Mouse (Mus musculus) liver, adult 2 months (tissue): ENCODE measurements around the gene Hist1h2bj. TPM values are rescaled to one million over a fixed set of nuclear protein-coding genes. Genes with fewer than 3 reads are reported as not detected.
A peak's percentile ranks its signal among the peaks of the same experiment; 100 is the strongest.
"Not testable (repeated sequence)": the region's sequence is repeated elsewhere in the genome, so short reads cannot be mapped to it uniquely, and the experiment has no call there.

ENCODE experiments used
- DNase-seq: peaks from one replicate; pipeline ENCODE4 v3.0.0-alpha.2; 2011; ENCODE audit warnings: low read depth, low spot score; ENCODE audit errors: extremely low read depth
- H3K27ac ChIP-seq: fragments of 200-500 bp; replicated peaks from 2 replicates; pipeline ENCODE4 v1.5.1; 2012; ENCODE audit warnings: low read depth, mild to moderate bottlenecking, control low read depth, inconsistent platforms, low read length; ENCODE audit not compliant: insufficient read depth
- H3K27me3 ChIP-seq: fragments of 200-500 bp; 2 replicates; pipeline ENCODE4 v1.6.1; 2012; ENCODE audit warnings: mild to moderate bottlenecking, moderate library complexity, low read length, inconsistent platforms; ENCODE audit not compliant: control insufficient read depth, insufficient read depth
- H3K36me3 ChIP-seq: fragments of 200-500 bp; 2 replicates; pipeline ENCODE4 v1.6.1; 2012; ENCODE audit warnings: low read length, inconsistent platforms; ENCODE audit not compliant: control insufficient read depth, insufficient read depth
- H3K4me1 ChIP-seq: fragments of 200-500 bp; 2 replicates; pipeline ENCODE4 v1.6.1; 2011; ENCODE audit warnings: low read length; ENCODE audit not compliant: control insufficient read depth, insufficient read depth
- H3K4me3 ChIP-seq: fragments of 200-500 bp; 2 replicates; pipeline ENCODE4 v1.5.1; 2011; ENCODE audit warnings: low read depth, mild to moderate bottlenecking, control low read depth, low read length, moderate library complexity; ENCODE audit not compliant: insufficient read depth
- H3K79me2 ChIP-seq: fragments of 200-500 bp; 2 replicates; pipeline ENCODE4 v1.6.1; 2012; ENCODE audit warnings: inconsistent platforms, mild to moderate bottlenecking, low read length, moderate library complexity; ENCODE audit not compliant: control insufficient read depth, insufficient read depth
- H3K9ac ChIP-seq: fragments of 200-500 bp; 2 replicates; pipeline ENCODE4 v1.6.1; 2012; ENCODE audit warnings: low read depth, mild to moderate bottlenecking, control low read depth, inconsistent platforms, low read length
- CTCF ChIP-seq: fragments of 200-500 bp; IDR thresholded peaks from 2 replicates; pipeline ENCODE4 v1.5.1; 2011; ENCODE audit warnings: low read depth, low read length, control low read depth
- POLR2A ChIP-seq: fragments of 200-500 bp; IDR thresholded peaks from 2 replicates; pipeline ENCODE4 v1.6.1; 2011; ENCODE audit warnings: low read length, control low read depth; ENCODE audit not compliant: insufficient read depth; ENCODE audit errors: extremely low read depth
- WGBS: fragments of 180-500 bp; shearing (Covaris S2); methylation state at CpG from one replicate; pipeline ENCODE4 v1.1.7; 2018; 5-methylcytosine and 5-hydroxymethylcytosine counted together
- polyA plus RNA-seq: library from polyadenylated mRNA; depleted of rRNA; stranded (reverse); fragments of >200 nt; gene quantifications from 2 replicates; pipeline ENCODE4 v1.2.3, GENCODE M21; 2012
- total RNA-seq: library from RNA; depleted of rRNA; stranded (reverse); fragments of >200 nt; gene quantifications from 2 replicates; pipeline ENCODE4 v1.2.3, GENCODE M21; 2014

Gene Hist1h2bj
- total and polyA plus RNA-seq, 2 experiments = 10.7 TPM; not detected in 1

- no peak overlapping the region for H3K27ac ChIP-seq
- TF ChIP-seq CTCF (no peak), POLR2A (no peak)
- no peak overlapping the region for H3K4me3 ChIP-seq
- H3K36me3 ChIP-seq = no peaks in the 10 kb centered on the region
- no peaks in the 10 kb centered on the region for H3K79me2 ChIP-seq
- 58% methylated on average over 8 of the region's 8 CpGs for WGBS
- no peaks in the 10 kb centered on the region for H3K27me3 ChIP-seq
- no peak overlapping the region for H3K9ac ChIP-seq
- DNase-seq = no peak
- peaks cover 7% of the 10 kb centered on the region; the same call in 1 of the 2 replicates for H3K4me1 ChIP-seq
These were observed 13.1 kb upstream of the Hist1h2bj start for GRCm38 (mm10) chr13:22029928-22030327.

- H3K4me3 ChIP-seq = no peak overlapping the region
- peak; percentile 59 for TF ChIP-seq CTCF
- no peak for TF ChIP-seq POLR2A
- no peak overlapping the region for H3K9ac ChIP-seq
- no peaks in the 10 kb centered on the region for H3K36me3 ChIP-seq
- no peak overlapping the region for H3K27ac ChIP-seq
- peaks cover 7% of the 10 kb centered on the region; the same call in 1 of the 2 replicates for H3K4me1 ChIP-seq
- H3K27me3 ChIP-seq = no peaks in the 10 kb centered on the region
- DNase-seq = peak; percentile 57
- 4% methylated on average over 4 of the region's 4 CpGs for WGBS
- no peaks in the 10 kb centered on the region for H3K79me2 ChIP-seq
These were observed 12.5 kb upstream of the Hist1h2bj start for GRCm38 (mm10) chr13:22030493-22030892.

- Histone ChIP-seq H3K4me1 (peaks cover 8% of the 10 kb centered on the region; the same call in 1 of the 2 replicates), H3K27ac (peak overlapping the region; percentile 70), H3K4me3 (no peak overlapping the region), H3K9ac (peak overlapping the region; percentile 38; the same call in 1 of the 2 replicates), H3K36me3 (no peaks in the 10 kb centered on the region), H3K27me3 (no peaks in the 10 kb centered on the region), H3K79me2 (no peaks in the 10 kb centered on the region)
- no peak for DNase-seq
- WGBS = 40% methylated on average over 5 of the region's 5 CpGs
- TF ChIP-seq CTCF = no peak
- no peak for TF ChIP-seq POLR2A
These were observed 9.1 kb upstream of the Hist1h2bj start for GRCm38 (mm10) chr13:22033741-22034442.

- Histone ChIP-seq H3K4me1 (peaks cover 8% of the 10 kb centered on the region; the same call in 1 of the 2 replicates), H3K36me3 (no peaks in the 10 kb centered on the region), H3K79me2 (no peaks in the 10 kb centered on the region), H3K9ac (0 out of 2 replicates have a peak overlapping the region, but pooled peaks have one; percentile 48), H3K27me3 (no peaks in the 10 kb centered on the region), H3K4me3 (0 out of 2 replicates have a peak overlapping the region, but pooled peaks have one; percentile 21), H3K27ac (peak overlapping the region; percentile 71)
- WGBS = 2% methylated on average over 14 of the region's 14 CpGs
- DNase-seq = peak; percentile 94
- TF ChIP-seq CTCF (no peak), POLR2A (no peak)
These were observed 8.4 kb upstream of the Hist1h2bj start for GRCm38 (mm10) chr13:22034443-22035266.

- peak within 1 kb of the TSS; percentile 48; the same call in 1 of the 2 replicates for H3K9ac ChIP-seq
- peaks cover 10% of the 10 kb centered on the region; the same call in 1 of the 2 replicates for H3K4me1 ChIP-seq
- H3K36me3 ChIP-seq, H3K79me2 ChIP-seq, H3K27me3 ChIP-seq: not testable (repeated sequence)
- 0 out of 2 replicates have a peak, but pooled peaks have one; percentile 14 for TF ChIP-seq POLR2A
- DNase-seq = peak; percentile 96
- WGBS = under 1% methylated on average over 30 of the region's 69 CpGs
- peak within 1 kb of the TSS; percentile 71 for H3K4me3 ChIP-seq
- H3K27ac ChIP-seq = peak within 1 kb of the TSS; percentile 71
These were observed 7.5 kb upstream of the Hist1h2bj start, which contains the start of the genes Hist1h2ah and Hist1h2bk for GRCm38 (mm10) chr13:22035267-22036148. Gene Hist1h2ah, minus strand, starts transcription at chr13:22035568. Gene Hist1h2bk, plus strand, starts transcription at chr13:22035870.
